Comparison of ENCODE assay signal across 17 mouse cellular contexts in genomic region chr6:119764355-119764754, GRCm38 (mm10).
A peak's percentile ranks its signal among the peaks of the same experiment; 100 is the strongest.
DNase-seq lines count a peak whose midpoint lies in the region; ATAC-seq and TF ChIP-seq lines count a peak whose summit lies in the region.
"Had no signal": no experiment of that assay in that cellular context is flagged by ENCODE, and none has a peak within 500 bp of the region (broad histone marks: within the 10 kb centered on the region; RNA-seq: fewer than 3 reads in every experiment).

No protein-coding gene starts in this region.

- no peak overlapping the region for H3K4me3 ChIP-seq in forebrain, embryonic 14.5 days (ENCODE audit: low read depth, low read length)
- no peak overlapping the region for H3K4me3 ChIP-seq in forebrain, embryonic 10.5 days
- no peak overlapping the region for H3K4me3 ChIP-seq in lung, embryonic 14.5 days (ENCODE audit: low read depth, low read length)
- H3K4me3 ChIP-seq: forebrain, embryonic 13.5 days; midbrain, embryonic 13.5 days; myocyte had no signal

- intact Hi-C loops in left cerebral cortex, postnatal 4 days (cut with DNase I) = loop anchor here (10.0 kb wide), 1 partner anchor 280 kb away; no protein-coding TSS in a partner anchor

- no peak for ATAC-seq in forebrain, embryonic 14.5 days
- no peak for ATAC-seq in lung, embryonic 14.5 days (ENCODE audit: insufficient read depth)
- ATAC-seq: forebrain, embryonic 13.5 days; midbrain, embryonic 13.5 days had no signal

- TF ChIP-seq CTCF in lung, embryonic 14.5 days (IDR thresholded peaks at IDR 0.05; ENCODE audit: low read depth) = 0 out of 2 replicates have a peak, but pooled peaks have one; percentile 4
- peak; percentile 10; the same call in 1 of the 2 replicates for TF ChIP-seq CTCF in brain, embryonic 14.5 days (IDR thresholded peaks at IDR 0.05; ENCODE audit: borderline replicate concordance, extremely low read depth, insufficient read depth, insufficient read length)

- WGBS in forebrain, embryonic 14.5 days = 90% methylated on average over 3 of the region's 3 CpGs
- 93% methylated on average over 3 of the region's 3 CpGs for WGBS in forebrain, embryonic 10.5 days
- WGBS in lung, embryonic 14.5 days = 92% methylated on average over 3 of the region's 3 CpGs

- TF ChIP-seq POLR2A in brain, embryonic 14.5 days (IDR thresholded peaks at IDR 0.05; ENCODE audit: borderline replicate concordance, extremely low read depth, insufficient read depth, insufficient read length, poor library complexity, severe bottlenecking) = no peak

- DNase-seq in forebrain, embryonic 14.5 days (ENCODE audit: low spot score) = peak; percentile 7
- no peak for DNase-seq in forebrain, embryonic 10.5 days (ENCODE audit: extremely low spot score, low spot score)
- DNase-seq in lung, embryonic 14.5 days = peak; percentile 6
- DNase-seq in lung, postnatal 14 days = no peak
- DNase-seq in 416B (ENCODE audit: low read depth) = peak; percentile 34
- DNase-seq in brain, embryonic 14.5 days (ENCODE audit: low read depth) = no peak
- no peak for DNase-seq in cerebellum, postnatal 36 days
- no peak for DNase-seq in left cerebral cortex, postnatal 4 days
- DNase-seq: adrenal gland, adult 8-10 months; cerebellum, adult 18-20 months; kidney, adult 8-10 months; kidney, postnatal 4 days; lung, adult 18-20 months had no signal

- H3K9ac ChIP-seq in forebrain, embryonic 14.5 days (ENCODE audit: low read length) = no peak overlapping the region
- H3K9ac ChIP-seq in lung, embryonic 14.5 days = no peak overlapping the region
- H3K9ac ChIP-seq: forebrain, embryonic 13.5 days; midbrain, embryonic 13.5 days had no signal

- no peaks in the 10 kb centered on the region for H3K27me3 ChIP-seq in forebrain, embryonic 14.5 days (replicated peaks; ENCODE audit: control insufficient read depth, insufficient read depth, low read length)
- no peaks in the 10 kb centered on the region for H3K27me3 ChIP-seq in forebrain, embryonic 10.5 days (ENCODE audit: poor library complexity, severe bottlenecking)
- H3K27me3 ChIP-seq in lung, embryonic 14.5 days (ENCODE audit: insufficient read depth, low read length) = no peaks in the 10 kb centered on the region
- H3K27me3 ChIP-seq: forebrain, embryonic 13.5 days; midbrain, embryonic 13.5 days had no signal

- no peak overlapping the region for H3K4me2 ChIP-seq in forebrain, embryonic 14.5 days (ENCODE audit: low read length)
- no peak overlapping the region for H3K4me2 ChIP-seq in lung, embryonic 14.5 days
- H3K4me2 ChIP-seq: forebrain, embryonic 13.5 days; midbrain, embryonic 13.5 days had no signal

- H3K4me1 ChIP-seq in forebrain, embryonic 14.5 days (ENCODE audit: control insufficient read depth, insufficient read depth, low read length) = no peaks in the 10 kb centered on the region
- H3K4me1 ChIP-seq in forebrain, embryonic 10.5 days = no peaks in the 10 kb centered on the region
- no peaks in the 10 kb centered on the region for H3K4me1 ChIP-seq in lung, embryonic 14.5 days (ENCODE audit: insufficient read depth)
- H3K4me1 ChIP-seq: forebrain, embryonic 13.5 days; midbrain, embryonic 13.5 days had no signal

- H3K27ac ChIP-seq in forebrain, embryonic 14.5 days (ENCODE audit: low read depth, low read length) = no peak overlapping the region
- no peak overlapping the region for H3K27ac ChIP-seq in forebrain, embryonic 10.5 days
- H3K27ac ChIP-seq in lung, embryonic 14.5 days (ENCODE audit: low read depth) = no peak overlapping the region
- H3K27ac ChIP-seq: forebrain, embryonic 13.5 days; midbrain, embryonic 13.5 days had no signal

- H3K36me3 ChIP-seq in forebrain, embryonic 14.5 days (ENCODE audit: control insufficient read depth, insufficient read depth, low read length) = peaks cover 4% of the 10 kb centered on the region
- peaks cover 11% of the 10 kb centered on the region for H3K36me3 ChIP-seq in forebrain, embryonic 10.5 days (replicated peaks)
- peaks cover 10% of the 10 kb centered on the region; the same call in 1 of the 2 replicates for H3K36me3 ChIP-seq in lung, embryonic 14.5 days (ENCODE audit: insufficient read depth)

- H3K9me3 ChIP-seq in forebrain, embryonic 14.5 days (replicated peaks; ENCODE audit: control insufficient read depth, low read length) = no peaks in the 10 kb centered on the region
- H3K9me3 ChIP-seq in forebrain, embryonic 10.5 days = no peaks in the 10 kb centered on the region
- H3K9me3 ChIP-seq in lung, embryonic 14.5 days (ENCODE audit: low read depth, low read length) = no peaks in the 10 kb centered on the region
- H3K9me3 ChIP-seq: forebrain, embryonic 13.5 days; G1E; midbrain, embryonic 13.5 days had no signal

Comparison
In these comparisons a context has a peak if more than half of its experiments do, and no peak if none do; other contexts are left out.
1. DNase-seq: peak in forebrain, embryonic 14.5 days (single experiment), lung, embryonic 14.5 days (single experiment) and 416B (single experiment); none in forebrain, embryonic 10.5 days (single experiment), lung, postnatal 14 days (single experiment), brain, embryonic 14.5 days (single experiment), cerebellum, postnatal 36 days (0 of 2) and left cerebral cortex, postnatal 4 days (single experiment).